Mouse (Mus musculus): ENCODE measurements around the gene Arih1. TPM values are rescaled to one million over a fixed set of nuclear protein-coding genes. Genes with fewer than 3 reads are reported as not detected.

Gene Arih1
- polyA plus RNA-seq, 1 experiment from 2014 or later: 16.9 TPM

DNA sequence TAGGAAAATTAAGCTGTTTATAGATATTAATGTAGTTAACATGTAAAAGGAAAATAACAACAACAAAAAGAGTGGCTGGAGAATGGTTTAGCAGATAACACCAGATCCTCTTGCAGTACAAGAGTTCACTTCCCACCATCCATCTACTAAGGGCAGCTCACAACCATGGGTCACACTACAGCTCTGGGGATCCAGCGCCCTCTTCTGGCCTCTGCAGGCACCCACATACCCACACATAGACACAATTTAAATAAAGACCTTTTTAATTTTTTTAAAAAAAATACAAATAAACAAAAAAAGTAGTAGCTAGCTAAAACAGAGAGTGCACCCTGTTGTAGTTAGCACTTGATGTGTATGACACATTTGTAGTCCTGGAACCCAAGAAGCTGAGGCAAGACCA, 4.0 kb downstream of the Arih1 start:
- H3K9ac ChIP-seq (ENCODE audit: low read length): no peak overlapping the region
- WGBS: 14% methylated on average over 1 of the region's 1 CpGs
- peaks cover 16% of the 10 kb centered on the region for H3K4me1 ChIP-seq (ENCODE audit: control insufficient read depth, insufficient read depth, low read length)
- no peak for ATAC-seq (replicated peaks; ENCODE audit: extremely low read depth, insufficient read depth, low FRiP score)
- H3K9me3 ChIP-seq (replicated peaks; ENCODE audit: control insufficient read depth, low read length): no peaks in the 10 kb centered on the region
- H3K4me2 ChIP-seq (ENCODE audit: low read depth, low read length): no peak overlapping the region
- no peak overlapping the region for H3K27ac ChIP-seq (ENCODE audit: low read length)
- no peaks in the 10 kb centered on the region for H3K27me3 ChIP-seq (ENCODE audit: control insufficient read depth, insufficient read depth, low read length)
- no peak overlapping the region for H3K4me3 ChIP-seq (ENCODE audit: low read length)
- no peaks in the 10 kb centered on the region for H3K36me3 ChIP-seq (ENCODE audit: control insufficient read depth, insufficient read depth)

DNA sequence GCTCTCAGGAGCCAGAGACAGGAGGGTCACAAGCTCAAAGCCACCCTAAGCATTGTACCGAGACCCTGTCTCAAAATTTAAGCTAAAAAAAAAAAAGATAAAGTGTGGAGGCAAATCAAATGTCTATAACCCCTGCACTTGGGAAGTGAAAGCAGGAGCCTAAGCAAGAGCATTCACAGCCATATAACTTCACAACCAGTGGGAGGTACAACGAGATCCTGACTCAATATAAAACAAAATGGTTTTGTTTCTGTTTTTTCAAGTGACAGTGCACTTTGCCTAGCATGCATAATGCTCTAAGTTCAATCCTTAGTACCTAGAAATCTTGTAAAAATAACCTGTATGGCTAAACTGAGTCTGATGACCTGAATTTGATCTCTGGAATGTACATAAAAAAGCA, 9.8 kb downstream of the Arih1 start:
- Histone ChIP-seq H3K9ac (ENCODE audit: low read length) (no peak overlapping the region), H3K36me3 (ENCODE audit: control insufficient read depth, insufficient read depth) (0 out of 2 replicates have a peak, but pooled peaks cover 3% of the 10 kb centered on the region), H3K27me3 (ENCODE audit: control insufficient read depth, insufficient read depth, low read length) (no peaks in the 10 kb centered on the region), H3K4me2 (ENCODE audit: low read depth, low read length) (no peak overlapping the region), H3K9me3 (replicated peaks; ENCODE audit: control insufficient read depth, low read length) (no peaks in the 10 kb centered on the region), H3K27ac (ENCODE audit: low read length) (no peak overlapping the region), H3K4me1 (ENCODE audit: control insufficient read depth, insufficient read depth, low read length) (peaks cover 11% of the 10 kb centered on the region), H3K4me3 (ENCODE audit: low read length) (no peak overlapping the region)
- ATAC-seq (replicated peaks; ENCODE audit: extremely low read depth, insufficient read depth, low FRiP score): no peak
- WGBS: 90% methylated on average over 2 of the region's 2 CpGs

DNA sequence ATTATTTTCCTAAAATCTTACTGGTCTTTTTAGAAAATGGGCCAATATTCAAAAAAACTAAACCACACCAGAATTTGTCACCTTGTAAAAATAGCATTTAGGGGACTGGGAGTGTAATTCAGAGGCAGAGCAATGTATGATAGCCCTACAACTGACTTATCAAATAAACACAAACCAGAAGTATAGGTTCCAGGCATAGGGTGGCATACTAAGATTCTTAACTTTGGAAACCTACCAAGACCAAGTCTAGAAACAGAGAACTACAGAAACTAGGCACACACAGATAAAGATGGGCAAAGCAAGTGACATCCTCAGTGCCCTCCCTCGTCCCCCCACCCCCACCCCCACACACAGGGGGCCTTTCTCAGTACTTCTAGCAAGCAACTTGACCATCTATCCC, 11.6 kb downstream of the Arih1 start:
- Histone ChIP-seq H3K4me3 (ENCODE audit: low read length) (no peak overlapping the region), H3K9me3 (replicated peaks; ENCODE audit: control insufficient read depth, low read length) (no peaks in the 10 kb centered on the region), H3K27me3 (ENCODE audit: control insufficient read depth, insufficient read depth, low read length) (no peaks in the 10 kb centered on the region), H3K4me1 (ENCODE audit: control insufficient read depth, insufficient read depth, low read length) (peaks cover 11% of the 10 kb centered on the region), H3K9ac (ENCODE audit: low read length) (no peak overlapping the region), H3K4me2 (ENCODE audit: low read depth, low read length) (no peak overlapping the region), H3K36me3 (ENCODE audit: control insufficient read depth, insufficient read depth) (0 out of 2 replicates have a peak, but pooled peaks cover 3% of the 10 kb centered on the region), H3K27ac (ENCODE audit: low read length) (no peak overlapping the region)
- WGBS: 69% methylated on average over 1 of the region's 1 CpGs
- ATAC-seq (replicated peaks; ENCODE audit: extremely low read depth, insufficient read depth, low FRiP score): no peak

DNA sequence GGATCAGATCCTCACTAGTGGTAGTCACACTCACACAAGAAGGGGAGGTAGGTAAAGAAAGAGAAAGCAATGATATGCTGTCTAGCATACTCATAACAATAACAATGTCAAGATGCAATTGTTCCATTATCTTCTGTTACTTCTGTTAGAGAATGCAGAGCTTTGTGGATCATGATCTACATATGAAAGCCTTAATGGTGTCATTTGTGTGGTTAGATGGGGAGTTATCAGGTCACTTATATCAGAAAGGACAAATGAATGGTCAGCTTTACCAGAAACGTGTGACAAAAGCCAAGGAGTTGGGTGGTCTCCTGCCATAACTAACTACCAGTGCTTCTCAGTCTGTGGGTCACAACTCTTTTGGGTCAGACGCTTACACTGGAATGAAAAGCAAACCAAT, 13.2 kb downstream of the Arih1 start:
- no peak for ATAC-seq (replicated peaks; ENCODE audit: extremely low read depth, insufficient read depth, low FRiP score)
- H3K9me3 ChIP-seq (replicated peaks; ENCODE audit: control insufficient read depth, low read length): no peaks in the 10 kb centered on the region
- 0 out of 2 replicates have a peak, but pooled peaks cover 3% of the 10 kb centered on the region for H3K36me3 ChIP-seq (ENCODE audit: control insufficient read depth, insufficient read depth)
- H3K4me2 ChIP-seq (ENCODE audit: low read depth, low read length): no peak overlapping the region
- no peak overlapping the region for H3K27ac ChIP-seq (ENCODE audit: low read length)
- peaks cover 11% of the 10 kb centered on the region for H3K4me1 ChIP-seq (ENCODE audit: control insufficient read depth, insufficient read depth, low read length)
- no peak overlapping the region for H3K9ac ChIP-seq (ENCODE audit: low read length)
- no peak overlapping the region for H3K4me3 ChIP-seq (ENCODE audit: low read length)
- WGBS: 72% methylated on average over 2 of the region's 2 CpGs
- no peaks in the 10 kb centered on the region for H3K27me3 ChIP-seq (ENCODE audit: control insufficient read depth, insufficient read depth, low read length)

DNA sequence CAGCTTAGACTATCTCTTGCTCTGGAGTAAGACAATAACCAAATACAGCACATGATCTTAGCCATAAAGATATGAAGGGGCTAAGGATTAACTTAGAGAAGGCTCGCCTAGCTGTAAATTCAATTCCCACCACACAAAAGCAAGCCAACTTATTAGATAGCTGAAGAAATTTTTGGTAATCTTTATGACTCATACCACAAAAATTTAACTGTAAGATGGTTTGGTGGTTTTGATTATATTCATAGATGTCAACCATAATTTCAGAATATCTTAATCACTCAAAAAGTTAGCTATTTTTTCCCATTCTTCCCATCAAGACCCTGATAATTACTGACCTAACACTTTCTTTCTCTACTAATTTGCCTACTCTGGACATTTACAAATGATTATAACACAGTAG, 17.0 kb downstream of the Arih1 start:
- Histone ChIP-seq H3K36me3 (ENCODE audit: control insufficient read depth, insufficient read depth) (no peaks in the 10 kb centered on the region), H3K9ac (ENCODE audit: low read length) (no peak overlapping the region), H3K4me3 (ENCODE audit: low read length) (no peak overlapping the region), H3K4me2 (ENCODE audit: low read depth, low read length) (no peak overlapping the region), H3K9me3 (replicated peaks; ENCODE audit: control insufficient read depth, low read length) (no peaks in the 10 kb centered on the region), H3K27me3 (ENCODE audit: control insufficient read depth, insufficient read depth, low read length) (no peaks in the 10 kb centered on the region), H3K4me1 (ENCODE audit: control insufficient read depth, insufficient read depth, low read length) (peaks cover 4% of the 10 kb centered on the region), H3K27ac (ENCODE audit: low read length) (no peak overlapping the region)
- ATAC-seq (replicated peaks; ENCODE audit: extremely low read depth, insufficient read depth, low FRiP score): no peak
- WGBS: 67% methylated on average over 1 of the region's 1 CpGs

DNA sequence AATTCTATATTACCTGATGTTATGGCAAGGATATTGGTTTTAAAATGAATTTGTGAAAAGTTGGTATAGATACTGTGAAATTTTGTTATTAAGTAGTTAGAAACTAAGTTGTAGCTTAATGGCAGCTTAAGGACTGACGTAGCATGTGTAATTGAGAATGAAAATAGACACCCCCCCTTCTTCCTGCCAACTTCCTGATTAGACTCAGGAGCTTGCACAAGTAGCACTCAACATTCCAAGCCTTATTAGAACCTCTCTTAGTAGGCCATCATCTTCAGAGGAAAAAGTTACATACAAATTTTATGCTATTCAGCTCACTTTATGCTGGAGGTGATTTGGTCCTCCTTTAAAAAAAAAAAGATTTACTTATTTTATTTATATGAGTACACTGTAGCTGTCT, 22.1 kb downstream of the Arih1 start:
- Histone ChIP-seq H3K27ac (ENCODE audit: low read length) (no peak overlapping the region), H3K4me2 (ENCODE audit: low read depth, low read length) (no peak overlapping the region)
- WGBS: 21% methylated on average over 1 of the region's 1 CpGs

DNA sequence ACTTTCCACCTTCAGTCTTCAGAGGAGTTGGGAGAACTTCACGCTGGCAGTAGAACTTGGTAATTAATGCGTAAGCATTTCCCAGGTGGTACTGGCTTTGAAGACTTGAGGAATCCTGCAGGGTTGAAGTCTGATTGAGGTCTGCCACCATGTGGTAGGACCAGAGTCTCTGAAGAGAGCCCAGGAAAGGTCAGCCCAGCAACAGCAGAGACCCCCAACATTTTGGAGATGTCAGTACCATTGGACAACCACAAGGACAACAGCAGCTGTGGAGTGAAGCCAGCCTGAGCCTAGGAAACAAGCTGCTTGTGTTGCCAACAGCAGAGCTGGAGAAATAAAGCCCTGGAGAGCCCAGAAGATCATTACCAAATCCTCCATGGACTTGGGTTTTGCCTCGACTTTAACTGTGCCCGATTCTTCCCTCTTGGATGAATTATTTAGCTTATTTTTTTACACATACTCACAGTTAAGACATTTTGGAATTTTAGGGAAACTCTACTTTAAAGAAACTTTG, 27.4 kb downstream of the Arih1 start:
- Histone ChIP-seq H3K36me3 (ENCODE audit: control insufficient read depth, insufficient read depth) (no peaks in the 10 kb centered on the region), H3K27ac (ENCODE audit: low read length) (no peak overlapping the region), H3K4me2 (ENCODE audit: low read depth, low read length) (no peak overlapping the region), H3K4me1 (ENCODE audit: control insufficient read depth, insufficient read depth, low read length) (peaks cover 16% of the 10 kb centered on the region; the same call in 1 of the 2 replicates), H3K9me3 (replicated peaks; ENCODE audit: control insufficient read depth, low read length) (no peaks in the 10 kb centered on the region), H3K27me3 (ENCODE audit: control insufficient read depth, insufficient read depth, low read length) (no peaks in the 10 kb centered on the region), H3K4me3 (ENCODE audit: low read length) (no peak overlapping the region), H3K9ac (ENCODE audit: low read length) (no peak overlapping the region)
- WGBS: 65% methylated on average over 4 of the region's 4 CpGs
- no peak for ATAC-seq (replicated peaks; ENCODE audit: extremely low read depth, insufficient read depth, low FRiP score)

More for the DNA sequence above, 22.1 kb downstream of the Arih1 start:
- no peaks in the 10 kb centered on the region for H3K9me3 ChIP-seq (replicated peaks; ENCODE audit: control insufficient read depth, low read length)
- no peaks in the 10 kb centered on the region for H3K36me3 ChIP-seq (ENCODE audit: control insufficient read depth, insufficient read depth)
- ATAC-seq (replicated peaks; ENCODE audit: extremely low read depth, insufficient read depth, low FRiP score): no peak
- no peaks in the 10 kb centered on the region for H3K27me3 ChIP-seq (ENCODE audit: control insufficient read depth, insufficient read depth, low read length)
- H3K9ac ChIP-seq (ENCODE audit: low read length): no peak overlapping the region
- peaks cover 14% of the 10 kb centered on the region for H3K4me1 ChIP-seq (ENCODE audit: control insufficient read depth, insufficient read depth, low read length)
- H3K4me3 ChIP-seq (ENCODE audit: low read length): no peak overlapping the region

DNA sequence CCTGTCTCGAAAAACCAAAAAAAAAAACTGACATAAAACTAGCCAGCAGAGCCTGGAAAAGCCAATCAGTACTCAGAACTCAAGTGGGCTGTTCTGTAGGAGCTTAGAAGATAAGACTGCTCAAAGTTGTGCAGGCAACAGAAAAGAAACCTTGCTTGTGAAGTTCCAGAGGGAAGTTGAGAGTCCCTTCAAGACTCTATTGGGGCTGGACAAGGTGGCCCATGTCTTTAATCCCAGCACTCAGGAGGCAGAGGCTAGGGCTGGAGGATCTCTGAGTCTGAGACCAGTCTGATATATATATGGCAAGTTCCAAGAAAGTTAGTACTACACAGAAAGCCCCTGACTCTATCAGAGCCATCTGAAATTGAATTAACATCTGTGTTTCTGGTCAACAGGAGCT, 28.0 kb downstream of the Arih1 start:
- no peak overlapping the region for H3K4me2 ChIP-seq (ENCODE audit: low read depth, low read length)
- WGBS: 53% methylated on average over 1 of the region's 1 CpGs
- no peaks in the 10 kb centered on the region for H3K27me3 ChIP-seq (ENCODE audit: control insufficient read depth, insufficient read depth, low read length)
- H3K36me3 ChIP-seq (ENCODE audit: control insufficient read depth, insufficient read depth): no peaks in the 10 kb centered on the region
- no peak for ATAC-seq (replicated peaks; ENCODE audit: extremely low read depth, insufficient read depth, low FRiP score)
- no peak overlapping the region for H3K9ac ChIP-seq (ENCODE audit: low read length)
- H3K27ac ChIP-seq (ENCODE audit: low read length): no peak overlapping the region
- H3K9me3 ChIP-seq (replicated peaks; ENCODE audit: control insufficient read depth, low read length): no peaks in the 10 kb centered on the region
- H3K4me3 ChIP-seq (ENCODE audit: low read length): no peak overlapping the region
- peaks cover 13% of the 10 kb centered on the region; the same call in 1 of the 2 replicates for H3K4me1 ChIP-seq (ENCODE audit: control insufficient read depth, insufficient read depth, low read length)

DNA sequence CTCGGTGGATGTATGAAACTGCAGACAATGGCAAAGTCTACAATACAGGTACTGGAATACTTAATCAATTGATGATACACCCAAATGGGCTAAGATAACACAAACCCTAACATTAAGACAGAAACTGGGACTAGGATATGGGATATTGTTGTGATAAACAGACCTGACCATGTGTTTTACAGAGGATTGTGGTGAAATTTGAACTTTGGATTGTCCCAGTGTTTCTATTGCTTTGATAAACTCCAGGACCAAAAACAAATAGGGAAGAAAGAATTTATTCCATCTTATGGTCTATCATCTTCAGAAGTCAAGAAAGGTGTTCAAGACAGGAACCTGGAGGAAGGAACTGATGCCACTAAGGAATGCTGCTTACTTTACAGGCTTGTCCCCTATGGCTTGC, 28.7 kb downstream of the Arih1 start:
- Histone ChIP-seq H3K9me3 (replicated peaks; ENCODE audit: control insufficient read depth, low read length) (no peaks in the 10 kb centered on the region), H3K36me3 (ENCODE audit: control insufficient read depth, insufficient read depth) (no peaks in the 10 kb centered on the region), H3K27me3 (ENCODE audit: control insufficient read depth, insufficient read depth, low read length) (no peaks in the 10 kb centered on the region), H3K27ac (ENCODE audit: low read length) (no peak overlapping the region), H3K9ac (ENCODE audit: low read length) (no peak overlapping the region), H3K4me1 (ENCODE audit: control insufficient read depth, insufficient read depth, low read length) (peaks cover 13% of the 10 kb centered on the region; the same call in 1 of the 2 replicates), H3K4me2 (ENCODE audit: low read depth, low read length) (no peak overlapping the region), H3K4me3 (ENCODE audit: low read length) (no peak overlapping the region)
- no peak for ATAC-seq (replicated peaks; ENCODE audit: extremely low read depth, insufficient read depth, low FRiP score)
- WGBS: 91% methylated on average over 1 of the region's 1 CpGs

All from heart, embryonic 16.5 days (tissue).